ENCODE assay signal across 18 mouse cellular contexts in the genomic region with DNA sequence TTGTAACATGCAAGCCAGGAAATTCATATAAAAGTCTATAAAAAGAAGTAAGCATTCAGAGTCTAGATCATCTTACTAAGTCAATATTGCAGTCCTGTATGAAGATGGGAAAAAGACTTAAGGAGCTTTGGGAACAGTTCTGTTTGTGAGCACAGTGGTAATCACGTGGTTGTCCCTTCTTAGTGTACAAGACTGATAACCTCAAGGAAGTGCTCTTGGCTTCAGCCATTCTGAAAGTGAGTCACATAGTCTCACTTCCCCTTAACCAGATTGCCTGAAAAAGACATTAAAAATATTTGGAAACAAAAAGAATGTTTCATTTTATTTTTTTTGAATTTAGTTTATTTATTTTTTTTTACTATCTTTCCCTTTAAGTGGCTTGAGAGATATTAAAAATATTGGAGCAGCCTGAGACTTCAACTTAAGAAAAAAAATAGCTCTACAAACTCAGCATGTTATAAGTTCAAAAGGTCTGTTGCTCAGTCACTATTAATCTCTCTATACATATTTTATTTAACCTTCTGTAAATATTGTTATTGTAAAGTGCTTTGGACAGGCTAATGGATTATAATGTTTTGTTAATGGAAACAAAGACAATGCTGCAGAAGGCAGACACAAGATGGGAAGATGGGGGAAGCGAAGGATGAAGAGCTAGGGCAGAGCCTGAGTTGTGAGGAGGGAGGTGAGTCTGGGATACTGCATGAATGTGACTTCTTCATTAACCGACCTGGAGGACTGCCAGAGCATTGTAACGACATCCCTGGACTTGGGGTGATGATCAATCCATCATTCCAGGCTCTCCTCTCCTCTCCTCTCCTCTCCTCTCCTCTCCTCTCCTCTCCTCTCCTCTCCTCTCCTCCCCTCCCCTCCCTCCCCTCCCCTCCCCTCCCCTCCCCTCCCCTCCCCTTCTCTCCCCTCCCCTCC.
DNase-seq lines count a peak whose midpoint lies in the region; ATAC-seq and TF ChIP-seq lines count a peak whose summit lies in the region.
"Had no signal": no experiment of that assay in that cellular context is flagged by ENCODE, and none has a peak within 500 bp of the region (broad histone marks: within the 10 kb centered on the region; RNA-seq: fewer than 3 reads in every experiment).

No protein-coding gene starts in this region.

- ATAC-seq in hindbrain, postnatal 0 days, result no peak

- intact Hi-C loops in heart, adult 2 months (cut with DNase I), result loop anchor here (10.0 kb wide), 3 partner anchors 102 to 792 kb away; no protein-coding TSS in a partner anchor
- intact Hi-C loops in heart, postnatal 25 days (cut with DNase I), result no loop called here
- intact Hi-C loops in left cerebral cortex, postnatal 36 days (cut with DNase I), result no loop called here

- H3K79me2 ChIP-seq in heart, adult 2 months (replicated peaks; ENCODE audit: control insufficient read depth, insufficient read depth, low read length), result no peaks in the 10 kb centered on the region
- no peaks in the 10 kb centered on the region for H3K79me2 ChIP-seq in liver, adult 2 months (ENCODE audit: control insufficient read depth, insufficient read depth, low read length)

- H3K36me3 ChIP-seq in heart, adult 2 months (ENCODE audit: control insufficient read depth, insufficient read depth, low read length), result no peaks in the 10 kb centered on the region
- no peaks in the 10 kb centered on the region for H3K36me3 ChIP-seq in liver, adult 2 months (ENCODE audit: control insufficient read depth, insufficient read depth, low read length)
- no peaks in the 10 kb centered on the region for H3K36me3 ChIP-seq in hindbrain, postnatal 0 days (ENCODE audit: insufficient read depth, low read length)
- H3K36me3 ChIP-seq: embryonic facial prominence, embryonic 13.5 days; limb, embryonic 12.5 days; stomach, embryonic 15.5 days had no signal

- no peaks in the 10 kb centered on the region for H3K27me3 ChIP-seq in heart, adult 2 months (ENCODE audit: control insufficient read depth, insufficient read depth, low read length)
- no peaks in the 10 kb centered on the region for H3K27me3 ChIP-seq in liver, adult 2 months (ENCODE audit: control insufficient read depth, insufficient read depth, low read length)
- H3K27me3 ChIP-seq in hindbrain, postnatal 0 days (ENCODE audit: insufficient read depth, low read length), result no peaks in the 10 kb centered on the region
- H3K27me3 ChIP-seq: embryonic facial prominence, embryonic 13.5 days; limb, embryonic 12.5 days; stomach, embryonic 15.5 days had no signal

- DNase-seq in heart, adult 2 months, result peak in 1 of 2 experiments; percentile 12
- DNase-seq in heart, postnatal 25 days (ENCODE audit: low spot score), result no peak
- DNase-seq in liver, adult 2 months (ENCODE audit: extremely low read depth, low read depth, low spot score), result peak; percentile 65
- DNase-seq in liver, result no peak
- peak; percentile 21 for DNase-seq in NIH3T3 (ENCODE audit: low read depth)
- peak; percentile 42 for DNase-seq in hindbrain, postnatal 0 days (ENCODE audit: low spot score)
- DNase-seq in urinary bladder, postnatal 4 days (ENCODE audit: low spot score in 2 of 2), result no peak
- DNase-seq in left cerebral cortex, postnatal 36 days (ENCODE audit: low spot score in 2 of 2), result no peak
- DNase-seq: adrenal gland, postnatal 14 days; cerebellum, adult 11-12 months; gastrocnemius, postnatal 36 days; kidney, adult 11 months; right cerebral cortex, postnatal 4 days had no signal

- TF ChIP-seq POLR2A in heart, adult 2 months (IDR thresholded peaks at IDR 0.05; ENCODE audit: insufficient read depth, low read depth, low read length), result no peak
- no peak for TF ChIP-seq POLR2A in liver, adult 2 months (IDR thresholded peaks at IDR 0.05; ENCODE audit: extremely low read depth, insufficient read depth, low read length)

- H3K9ac ChIP-seq in heart, adult 2 months (ENCODE audit: low read depth, low read length), result no peak overlapping the region
- no peak overlapping the region for H3K9ac ChIP-seq in liver, adult 2 months (ENCODE audit: low read depth, low read length)
- H3K9ac ChIP-seq in hindbrain, postnatal 0 days (replicated peaks; ENCODE audit: low read length), result no peak overlapping the region
- H3K9ac ChIP-seq: embryonic facial prominence, embryonic 13.5 days; forebrain, postnatal 0 days; limb, embryonic 12.5 days; stomach, embryonic 15.5 days had no signal

- 50% methylated on average over 4 of the region's 4 CpGs for WGBS in heart, adult 2 months
- 80% methylated on average over 4 of the region's 4 CpGs for WGBS in liver, adult 2 months
- WGBS in hindbrain, postnatal 0 days, result 42% methylated on average over 4 of the region's 4 CpGs

- no peak overlapping the region for H3K4me3 ChIP-seq in heart, adult 2 months
- no peak overlapping the region for H3K4me3 ChIP-seq in liver, adult 2 months (ENCODE audit: insufficient read depth, low read depth, low read length)
- H3K4me3 ChIP-seq in hindbrain, postnatal 0 days (ENCODE audit: low read length), result no peak overlapping the region
- H3K4me3 ChIP-seq: embryonic facial prominence, embryonic 13.5 days; limb, embryonic 12.5 days; myocyte; stomach, embryonic 15.5 days had no signal

- no peaks in the 10 kb centered on the region for H3K9me3 ChIP-seq in hindbrain, postnatal 0 days (ENCODE audit: low read length)
- H3K9me3 ChIP-seq: embryonic facial prominence, embryonic 13.5 days; limb, embryonic 12.5 days; stomach, embryonic 15.5 days had no signal

- H3K4me2 ChIP-seq in hindbrain, postnatal 0 days (ENCODE audit: low read depth, low read length), result no peak overlapping the region
- H3K4me2 ChIP-seq: embryonic facial prominence, embryonic 13.5 days; limb, embryonic 12.5 days; stomach, embryonic 15.5 days had no signal

- peaks cover 12% of the 10 kb centered on the region for H3K4me1 ChIP-seq in heart, adult 2 months (ENCODE audit: control insufficient read depth, insufficient read depth, low read length)
- no peaks in the 10 kb centered on the region for H3K4me1 ChIP-seq in liver, adult 2 months (ENCODE audit: control insufficient read depth, insufficient read depth, low read length)
- peaks cover 17% of the 10 kb centered on the region; the same call in 1 of the 2 replicates for H3K4me1 ChIP-seq in hindbrain, postnatal 0 days (ENCODE audit: insufficient read depth, low read length)

- TF ChIP-seq EP300 in heart, adult 2 months (IDR thresholded peaks at IDR 0.05; ENCODE audit: insufficient read depth, low read depth, low read length), result no peak

- peak overlapping the region; percentile 42 for H3K27ac ChIP-seq in heart, adult 2 months
- no peak overlapping the region for H3K27ac ChIP-seq in liver, adult 2 months (replicated peaks; ENCODE audit: insufficient read depth, low read depth, low read length)
- H3K27ac ChIP-seq in hindbrain, postnatal 0 days, result no peak overlapping the region
- H3K27ac ChIP-seq: embryonic facial prominence, embryonic 13.5 days had no signal

- TF ChIP-seq CTCF in heart, adult 2 months (IDR thresholded peaks at IDR 0.05), result no peak
- no peak for TF ChIP-seq CTCF in liver, adult 2 months (IDR thresholded peaks at IDR 0.05; ENCODE audit: low read depth, low read length)
- no peak for TF ChIP-seq CTCF in hindbrain, postnatal 0 days (IDR thresholded peaks at IDR 0.05; ENCODE audit: low read depth)

Comparison
In these comparisons a context has a peak if more than half of its experiments do, and no peak if none do; other contexts are left out.
1. DNase-seq: peak in liver, adult 2 months (single experiment), NIH3T3 (single experiment) and hindbrain, postnatal 0 days (single experiment); none in heart, postnatal 25 days (single experiment), liver (single experiment), urinary bladder, postnatal 4 days (0 of 2) and left cerebral cortex, postnatal 36 days (0 of 2).